Mouse (Mus musculus): ENCODE measurements around the gene Pole3. TPM values are rescaled to one million over a fixed set of nuclear protein-coding genes. Genes with fewer than 3 reads are reported as not detected.
A peak's percentile ranks its signal among the peaks of the same experiment; 100 is the strongest.

Pole3 gene
- polyA plus RNA-seq, 1 experiment from 2014 or later = 115 TPM

DNA sequence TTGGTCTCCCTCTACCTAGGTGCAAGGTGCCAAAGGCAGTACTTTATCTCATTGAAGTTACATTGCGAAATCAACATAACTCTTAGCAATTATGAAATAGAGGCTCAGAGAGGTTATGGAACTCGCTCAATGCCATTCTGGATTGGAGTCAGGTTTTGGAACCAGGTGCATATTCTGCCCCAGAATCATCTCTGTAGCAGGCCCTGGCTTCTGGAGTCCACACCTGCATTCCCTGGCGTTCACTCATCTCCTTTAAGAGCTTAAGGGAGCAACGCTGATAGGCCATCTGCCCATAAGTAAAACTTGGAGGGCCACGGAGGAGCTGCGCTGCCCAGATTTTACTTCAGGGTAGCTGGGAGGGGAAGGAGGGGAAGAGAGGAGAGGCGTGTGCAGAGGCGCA, 7.8 kb downstream of the Pole3 start:
- no peaks in the 10 kb centered on the region for H3K27me3 ChIP-seq
- no peaks in the 10 kb centered on the region for H3K9me3 ChIP-seq
- 87% methylated on average over 8 of the region's 8 CpGs for WGBS
- no peak overlapping the region for H3K27ac ChIP-seq
- peaks cover 26% of the 10 kb centered on the region for H3K4me1 ChIP-seq
- no peak overlapping the region for H3K9ac ChIP-seq
- H3K4me3 ChIP-seq (replicated peaks) = no peak overlapping the region
- H3K36me3 ChIP-seq (replicated peaks) = peaks cover 18% of the 10 kb centered on the region
- H3K4me2 ChIP-seq = no peak overlapping the region
- no peak for ATAC-seq (ENCODE audit: low FRiP score)

DNA sequence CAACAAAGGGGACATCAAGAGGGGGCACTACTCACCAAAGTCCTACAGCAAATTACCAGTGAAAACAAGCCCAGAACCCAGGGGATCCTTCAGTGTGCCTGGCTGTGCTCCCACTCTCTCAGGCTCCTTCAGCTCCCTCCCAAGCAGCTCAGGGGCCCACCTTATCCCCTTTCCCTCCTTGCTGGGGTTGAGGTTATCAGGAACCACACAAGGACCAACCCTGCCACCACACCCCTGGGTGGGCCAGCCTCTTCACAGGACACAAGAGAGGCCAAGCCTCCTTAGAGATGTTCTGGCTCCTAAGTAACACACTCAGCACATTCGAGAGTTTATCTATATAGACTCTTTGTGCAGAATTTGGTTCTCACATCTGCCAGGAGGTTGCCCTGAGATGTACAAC, 8.3 kb downstream of the Pole3 start:
- no peak overlapping the region for H3K4me3 ChIP-seq (replicated peaks)
- 89% methylated on average over 1 of the region's 1 CpGs for WGBS
- no peak overlapping the region for H3K4me2 ChIP-seq
- no peaks in the 10 kb centered on the region for H3K9me3 ChIP-seq
- H3K27ac ChIP-seq = no peak overlapping the region
- no peaks in the 10 kb centered on the region for H3K27me3 ChIP-seq
- no peak for ATAC-seq (ENCODE audit: low FRiP score)
- peaks cover 26% of the 10 kb centered on the region for H3K4me1 ChIP-seq
- no peak overlapping the region for H3K9ac ChIP-seq
- peaks cover 22% of the 10 kb centered on the region for H3K36me3 ChIP-seq (replicated peaks)

DNA sequence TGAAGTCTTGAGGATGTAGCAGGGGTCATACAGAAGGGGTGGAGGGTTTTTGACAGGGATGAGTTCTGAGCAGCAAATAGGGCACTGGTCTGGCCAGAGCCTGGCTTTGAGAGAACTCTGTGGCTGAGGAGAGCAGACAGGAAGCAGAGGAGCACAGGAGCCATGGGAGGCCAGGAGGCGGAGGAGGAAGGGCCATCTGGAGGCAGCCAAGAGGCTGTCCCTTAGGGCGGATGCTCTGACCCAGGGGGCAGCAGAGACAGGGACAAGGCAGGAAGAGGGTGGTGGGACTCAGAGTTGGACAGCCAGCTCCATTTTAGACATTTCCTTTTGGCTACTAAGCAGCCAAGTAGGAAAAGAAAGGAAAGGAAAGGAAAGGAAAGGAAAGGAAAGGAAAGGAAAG, 8.8 kb downstream of the Pole3 start:
- H3K27ac ChIP-seq = no peak overlapping the region
- H3K27me3 ChIP-seq = no peaks in the 10 kb centered on the region
- ATAC-seq (ENCODE audit: low FRiP score) = no peak
- H3K4me3 ChIP-seq (replicated peaks) = no peak overlapping the region
- peaks cover 26% of the 10 kb centered on the region for H3K4me1 ChIP-seq
- H3K9ac ChIP-seq = no peak overlapping the region
- no peak overlapping the region for H3K4me2 ChIP-seq
- 50% methylated on average over 2 of the region's 2 CpGs for WGBS
- H3K9me3 ChIP-seq = no peaks in the 10 kb centered on the region
- peaks cover 27% of the 10 kb centered on the region for H3K36me3 ChIP-seq (replicated peaks)

DNA sequence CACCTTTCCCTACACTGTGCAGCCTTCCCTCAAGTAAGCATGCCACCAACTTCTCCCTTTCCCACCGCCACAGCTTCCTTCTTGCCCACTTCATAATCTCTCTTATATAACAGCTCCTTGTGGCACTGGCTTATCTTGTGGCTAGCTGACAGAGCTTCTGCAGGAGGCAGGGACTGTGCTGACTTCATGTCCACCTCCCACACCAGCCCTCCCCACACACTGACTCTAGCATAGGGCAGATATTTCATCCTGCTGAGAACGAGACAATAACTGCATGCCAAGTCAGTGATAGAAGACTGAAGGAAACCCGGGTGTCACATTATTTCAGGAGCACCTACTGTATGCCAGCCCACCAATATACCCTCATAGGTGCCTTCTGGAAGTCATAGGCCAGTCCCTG, 9.4 kb downstream of the Pole3 start:
- H3K4me1 ChIP-seq = peaks cover 25% of the 10 kb centered on the region
- no peaks in the 10 kb centered on the region for H3K9me3 ChIP-seq
- H3K4me2 ChIP-seq = no peak overlapping the region
- no peak overlapping the region for H3K4me3 ChIP-seq (replicated peaks)
- no peak overlapping the region for H3K27ac ChIP-seq
- no peak overlapping the region for H3K9ac ChIP-seq
- peaks cover 33% of the 10 kb centered on the region for H3K36me3 ChIP-seq (replicated peaks)
- ATAC-seq (ENCODE audit: low FRiP score) = no peak
- 91% methylated on average over 3 of the region's 3 CpGs for WGBS
- H3K27me3 ChIP-seq = no peaks in the 10 kb centered on the region

DNA sequence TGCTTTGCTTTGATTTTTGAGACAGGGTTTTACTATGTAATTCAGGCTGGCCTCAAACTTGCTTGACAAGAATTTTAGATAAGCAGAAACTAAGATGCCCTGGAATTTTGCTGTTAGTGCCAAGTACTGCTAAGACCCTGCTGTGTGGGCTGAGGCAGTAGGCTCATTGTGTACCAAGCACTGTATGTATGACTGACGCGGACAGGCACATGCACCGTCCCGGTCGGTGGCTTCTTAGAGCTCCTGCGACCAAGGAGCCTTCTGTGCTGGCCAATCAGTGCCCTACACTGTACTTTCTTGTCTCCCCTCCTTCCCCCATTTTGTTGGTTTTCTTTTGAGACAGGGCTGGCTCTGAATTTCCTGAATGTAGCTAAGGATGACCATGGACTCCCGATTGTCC, 9.9 kb downstream of the Pole3 start:
- Histone ChIP-seq H3K4me2 (no peak overlapping the region), H3K9me3 (no peaks in the 10 kb centered on the region), H3K27me3 (no peaks in the 10 kb centered on the region), H3K4me3 (replicated peaks) (no peak overlapping the region), H3K36me3 (replicated peaks) (peaks cover 38% of the 10 kb centered on the region), H3K9ac (no peak overlapping the region), H3K27ac (no peak overlapping the region), H3K4me1 (peaks cover 20% of the 10 kb centered on the region)
- ATAC-seq (ENCODE audit: low FRiP score) = no peak
- WGBS = 89% methylated on average over 7 of the region's 7 CpGs

DNA sequence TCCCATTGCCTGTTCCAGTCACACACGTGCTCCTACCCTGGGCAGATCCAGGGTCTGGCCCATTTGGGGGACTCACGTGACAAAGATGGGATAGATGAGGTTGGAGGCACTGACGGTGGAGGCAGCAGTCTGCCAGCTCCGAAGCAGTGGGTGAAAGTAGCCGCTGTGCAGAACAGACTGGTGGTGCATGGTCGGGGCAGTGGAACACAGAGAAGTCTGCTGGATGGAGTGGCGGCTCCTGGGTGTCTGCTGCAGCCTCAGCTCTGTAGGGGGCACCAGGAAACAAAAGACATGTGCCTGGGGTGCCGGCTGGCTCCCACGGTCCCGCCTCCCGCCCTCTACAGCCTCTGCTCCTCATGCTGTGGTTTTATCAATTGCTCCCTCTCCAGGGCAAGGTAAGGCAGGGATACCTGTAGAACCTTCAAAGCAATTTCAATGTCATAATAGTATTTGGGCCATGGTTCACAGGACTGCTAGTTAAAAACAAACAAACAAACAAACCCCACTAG, 10.8 kb downstream of the Pole3 start:
- peaks cover 16% of the 10 kb centered on the region for H3K4me1 ChIP-seq
- no peaks in the 10 kb centered on the region for H3K27me3 ChIP-seq
- H3K4me3 ChIP-seq (replicated peaks) = no peak overlapping the region
- H3K9me3 ChIP-seq = no peaks in the 10 kb centered on the region
- H3K27ac ChIP-seq = no peak overlapping the region
- ATAC-seq (ENCODE audit: low FRiP score) = no peak
- no peak overlapping the region for H3K9ac ChIP-seq
- WGBS = 54% methylated on average over 11 of the region's 11 CpGs
- H3K4me2 ChIP-seq = no peak overlapping the region
- peaks cover 48% of the 10 kb centered on the region for H3K36me3 ChIP-seq (replicated peaks)

DNA sequence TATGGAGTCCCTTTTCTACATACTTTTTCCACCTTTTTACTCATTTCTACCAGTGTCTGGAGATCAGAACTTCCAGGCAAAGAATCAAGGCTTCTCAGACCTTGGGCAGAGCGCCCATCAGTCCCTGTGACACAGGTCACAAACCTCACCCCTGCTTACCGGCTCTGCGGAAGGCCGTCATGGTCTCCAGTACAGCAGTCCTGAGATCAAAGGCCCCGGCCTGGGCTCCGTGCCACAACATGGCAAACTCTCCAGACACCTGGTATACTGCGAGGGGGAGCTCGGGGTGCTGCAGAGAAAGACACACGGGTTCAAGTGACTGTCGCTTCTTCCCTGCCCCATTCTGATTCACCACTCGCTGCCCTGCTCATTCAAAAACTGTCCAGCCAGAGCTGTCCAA, 14.9 kb downstream of the Pole3 start:
- WGBS = 93% methylated on average over 11 of the region's 11 CpGs
- H3K9me3 ChIP-seq = no peaks in the 10 kb centered on the region
- ATAC-seq (ENCODE audit: low FRiP score) = no peak
- peaks cover 66% of the 10 kb centered on the region for H3K36me3 ChIP-seq (replicated peaks)
- no peaks in the 10 kb centered on the region for H3K27me3 ChIP-seq
- H3K27ac ChIP-seq = no peak overlapping the region
- H3K4me1 ChIP-seq = no peaks in the 10 kb centered on the region
- H3K4me2 ChIP-seq = no peak overlapping the region
- no peak overlapping the region for H3K9ac ChIP-seq
- H3K4me3 ChIP-seq (replicated peaks) = no peak overlapping the region

DNA sequence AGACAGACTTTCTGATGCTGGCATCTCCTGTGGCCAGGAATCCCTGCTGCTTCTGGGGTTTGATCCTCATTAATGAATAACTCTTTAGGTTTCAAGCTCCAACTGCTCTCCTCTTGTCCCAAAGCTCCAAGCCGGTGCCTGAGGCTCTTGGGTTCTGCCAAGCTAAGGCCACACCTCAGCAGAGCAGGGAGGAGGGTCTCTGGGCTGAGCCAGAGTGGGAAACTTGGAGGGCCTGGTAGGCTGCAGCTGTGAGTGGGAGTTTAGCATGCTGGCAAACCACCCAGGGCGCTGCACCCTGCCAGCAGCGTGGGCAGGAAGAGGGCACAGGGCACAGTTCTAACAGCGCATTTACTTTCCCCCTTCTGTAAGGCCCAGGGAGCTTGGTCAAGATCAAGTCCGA, 16.0 kb downstream of the Pole3 start:
- H3K9me3 ChIP-seq = no peaks in the 10 kb centered on the region
- no peak for ATAC-seq (ENCODE audit: low FRiP score)
- WGBS = 93% methylated on average over 5 of the region's 5 CpGs

DNA sequence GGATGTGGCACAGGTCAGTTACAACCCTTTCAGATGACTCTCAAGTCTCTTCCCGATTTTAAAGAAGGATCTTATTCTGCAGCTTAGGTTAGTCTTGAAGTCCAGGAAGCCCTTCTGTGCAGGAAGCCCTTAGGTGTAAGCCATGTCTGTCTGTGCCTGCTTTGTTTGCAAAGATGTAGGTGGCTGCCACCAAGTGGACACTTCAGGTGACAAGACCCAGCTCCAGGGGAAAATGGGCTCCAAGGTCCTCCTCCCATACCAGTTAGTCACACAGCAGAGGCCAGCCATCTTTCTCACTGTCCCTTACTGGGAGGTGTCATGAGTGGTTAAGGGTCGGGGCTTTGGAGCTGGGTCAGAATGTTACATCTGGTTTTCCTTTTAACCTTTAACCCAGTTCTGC, 18.1 kb downstream of the Pole3 start:
- no peak overlapping the region for H3K9ac ChIP-seq
- H3K4me3 ChIP-seq (replicated peaks) = no peak overlapping the region
- H3K36me3 ChIP-seq (replicated peaks) = peaks cover 46% of the 10 kb centered on the region
- H3K4me1 ChIP-seq = peaks cover 3% of the 10 kb centered on the region; the same call in 1 of the 2 replicates
- no peaks in the 10 kb centered on the region for H3K9me3 ChIP-seq
- WGBS = 65% methylated on average over 2 of the region's 2 CpGs
- H3K27ac ChIP-seq = no peak overlapping the region
- H3K4me2 ChIP-seq = no peak overlapping the region
- no peaks in the 10 kb centered on the region for H3K27me3 ChIP-seq
- ATAC-seq (ENCODE audit: low FRiP score) = no peak

More for the DNA sequence above, 16.0 kb downstream of the Pole3 start:
- H3K27me3 ChIP-seq = no peaks in the 10 kb centered on the region
- H3K4me1 ChIP-seq = no peaks in the 10 kb centered on the region
- no peak overlapping the region for H3K27ac ChIP-seq
- H3K9ac ChIP-seq = no peak overlapping the region
- H3K36me3 ChIP-seq (replicated peaks) = peaks cover 63% of the 10 kb centered on the region
- no peak overlapping the region for H3K4me3 ChIP-seq (replicated peaks)
- H3K4me2 ChIP-seq = no peak overlapping the region

DNA sequence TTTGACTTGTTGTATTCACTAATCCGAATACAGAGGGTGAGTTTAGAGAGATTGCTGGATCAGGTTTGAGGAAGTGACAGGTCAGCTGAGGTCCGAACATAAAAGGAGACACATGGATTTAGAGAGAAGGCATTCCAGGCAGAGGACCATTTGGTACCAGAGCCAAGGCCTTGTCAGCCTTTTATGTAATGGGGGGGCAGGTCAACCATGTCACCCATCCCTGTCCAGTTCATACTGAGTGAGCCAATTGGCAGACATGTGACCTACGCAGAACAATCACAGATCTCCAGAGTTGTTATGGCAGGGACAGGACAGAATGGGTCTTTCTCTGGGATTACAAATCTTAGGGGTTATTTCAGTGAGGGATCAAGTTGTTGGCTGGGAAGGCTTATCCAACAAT, 18.9 kb downstream of the Pole3 start:
- H3K36me3 ChIP-seq (replicated peaks) = peaks cover 38% of the 10 kb centered on the region
- H3K27ac ChIP-seq = no peak overlapping the region
- H3K4me3 ChIP-seq (replicated peaks) = no peak overlapping the region
- WGBS = 84% methylated on average over 3 of the region's 3 CpGs
- H3K27me3 ChIP-seq = no peaks in the 10 kb centered on the region
- no peak overlapping the region for H3K4me2 ChIP-seq
- no peak for ATAC-seq (ENCODE audit: low FRiP score)
- H3K9ac ChIP-seq = no peak overlapping the region
- H3K4me1 ChIP-seq = peaks cover 8% of the 10 kb centered on the region
- H3K9me3 ChIP-seq = no peaks in the 10 kb centered on the region

DNA sequence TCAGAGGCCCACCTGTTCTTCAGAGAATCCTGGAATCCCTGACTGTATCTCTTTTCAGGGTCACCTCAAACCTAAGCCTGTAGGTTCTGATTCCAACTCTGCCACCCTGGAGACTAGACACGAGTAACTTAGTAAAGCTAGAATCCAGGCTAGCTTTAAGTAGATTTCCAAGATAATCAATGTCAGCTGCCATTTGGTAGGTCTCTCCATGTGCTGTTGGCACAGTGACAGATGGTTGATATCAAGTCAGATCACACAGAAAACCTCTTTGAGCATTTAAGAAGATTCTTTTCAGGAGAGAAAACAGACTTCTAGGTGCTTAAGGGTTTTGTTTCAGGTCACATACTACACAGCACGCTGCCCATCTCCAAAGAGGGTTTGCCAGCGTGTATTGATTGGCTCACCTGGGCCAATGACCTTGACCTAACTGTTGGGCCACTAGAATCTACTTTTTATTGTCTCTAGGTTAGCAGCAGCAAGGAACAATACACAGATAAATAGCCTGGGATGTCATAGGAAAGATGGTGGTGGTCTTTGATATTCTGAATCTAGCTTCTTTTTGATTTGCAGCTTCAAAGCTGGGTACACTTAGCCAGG, 21.4 kb downstream of the Pole3 start, which contains the start of gene Hdhd3:
TSS of gene Hdhd3 (minus strand) at position 94 of the 597 bp plus-strand sequence.
- 82% methylated on average over 3 of the region's 3 CpGs for WGBS
- H3K27ac ChIP-seq = no peak within 1 kb of the TSS

DNA sequence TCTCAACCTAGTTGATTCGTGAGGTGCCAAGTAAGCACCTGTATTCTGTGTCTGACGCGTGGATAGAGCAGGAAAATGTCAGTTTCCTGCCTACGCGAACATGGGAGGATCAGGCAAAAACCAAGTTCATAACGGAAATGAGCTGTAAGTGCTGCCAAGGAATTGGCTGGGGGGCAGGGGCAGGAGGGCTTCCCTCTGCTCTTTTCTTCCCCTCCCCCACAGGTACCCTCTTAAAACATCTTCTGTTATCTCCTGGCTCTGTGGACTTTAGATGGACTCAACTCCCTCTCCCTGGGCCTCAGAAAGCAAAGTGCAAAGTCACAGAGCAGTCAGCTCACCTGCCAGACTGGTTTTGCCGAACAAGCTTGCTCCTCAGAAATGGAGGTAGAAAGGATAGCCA, 21.9 kb downstream of the Pole3 start:
- Histone ChIP-seq H3K36me3 (replicated peaks) (peaks cover 21% of the 10 kb centered on the region), H3K9me3 (no peaks in the 10 kb centered on the region), H3K4me2 (no peak overlapping the region), H3K9ac (no peak overlapping the region), H3K4me1 (peaks cover 8% of the 10 kb centered on the region), H3K27me3 (no peaks in the 10 kb centered on the region), H3K27ac (no peak overlapping the region), H3K4me3 (replicated peaks) (no peak overlapping the region)
- no peak for ATAC-seq (ENCODE audit: low FRiP score)
- WGBS = 84% methylated on average over 7 of the region's 7 CpGs

More for the DNA sequence above, 21.4 kb downstream of the Pole3 start, which contains the start of gene Hdhd3:
- Histone ChIP-seq H3K36me3 (replicated peaks) (peaks cover 24% of the 10 kb centered on the region), H3K9ac (peak within 1 kb of the TSS; percentile 71), H3K4me1 (peaks cover 8% of the 10 kb centered on the region), H3K27me3 (no peaks in the 10 kb centered on the region), H3K4me2 (peak within 1 kb of the TSS; percentile 72), H3K9me3 (no peaks in the 10 kb centered on the region), H3K4me3 (replicated peaks) (peak within 1 kb of the TSS; percentile 74)
- ATAC-seq (ENCODE audit: low FRiP score) = no peak

All from forebrain, embryonic 12.5 days (tissue).